Mouse (Mus musculus) lung, embryonic 14.5 days (tissue): ENCODE results near the gene Polr3h. TPM values are rescaled to one million over a fixed set of nuclear protein-coding genes. Genes with fewer than 3 reads are reported as not detected.

ENCODE experiments used
- ATAC-seq: fragments of 200-750 bp; cut with Nextera tagmentation; 2 replicates; pipeline ENCODE4 v1.8.0; 2017; ENCODE audit warnings: mild to moderate bottlenecking, moderate TSS enrichment, moderate library complexity; ENCODE audit not compliant: insufficient read depth
- DNase-seq: peaks from one replicate; pipeline ENCODE4 v3.0.0-alpha.2; 2015
- H3K27ac ChIP-seq: fragments of 300-500 bp; sonication (generic); 2 replicates; pipeline ENCODE4 v1.5.1; 2014; ENCODE audit warnings: low read depth, mild to moderate bottlenecking, moderate library complexity
- H3K27me3 ChIP-seq: fragments of 300-500 bp; sonication (generic); 2 replicates; pipeline ENCODE4 v1.6.1; 2014; ENCODE audit warnings: low read length, control low read depth; ENCODE audit not compliant: insufficient read depth
- H3K36me3 ChIP-seq: fragments of 300-500 bp; sonication (generic); 2 replicates; pipeline ENCODE4 v1.6.1; 2014; ENCODE audit warnings: control low read depth; ENCODE audit not compliant: insufficient read depth
- H3K4me1 ChIP-seq: fragments of 300-500 bp; sonication (generic); 2 replicates; pipeline ENCODE4 v1.6.1; 2014; ENCODE audit warnings: antibody characterized with exemption, control low read depth; ENCODE audit not compliant: insufficient read depth
- H3K4me2 ChIP-seq: fragments of 300-500 bp; sonication (generic); 2 replicates; pipeline ENCODE4 v1.6.1; 2014; ENCODE audit warnings: mild to moderate bottlenecking
- H3K4me3 ChIP-seq: fragments of 300-500 bp; sonication (generic); 2 replicates; pipeline ENCODE4 v1.5.1; 2014; ENCODE audit warnings: low read depth, low read length
- H3K9ac ChIP-seq: fragments of 300-500 bp; sonication (generic); 2 replicates; pipeline ENCODE4 v1.6.1; 2014
- H3K9me3 ChIP-seq: fragments of 300-500 bp; sonication (generic); 2 replicates; pipeline ENCODE4 v1.6.1; 2016; ENCODE audit warnings: low read depth, low read length, control low read depth
- CTCF ChIP-seq: IDR thresholded peaks from 2 replicates; pipeline ENCODE4 v1.5.1; 2016; ENCODE audit warnings: antibody characterized with exemption, low read depth
- WGBS: fragments of 180-500 bp; shearing (Covaris S2); extraction: QIAGEN DNeasy Blood & Tissue Kit; methylation state at CpG from one replicate; pipeline ENCODE4 v1.1.7; 2014; 5-methylcytosine and 5-hydroxymethylcytosine counted together
- polyA plus RNA-seq: library from polyadenylated mRNA; unstranded; fragments of >200 nt; fragmentation: Nextera tagmentation; extraction: Ambion mirVana; gene quantifications from 2 replicates; pipeline ENCODE4 v1.2.1, GENCODE M21; 2014

Polr3h gene
- polyA plus RNA-seq, 1 experiment from 2014 or later, result 74.4 TPM

DNA sequence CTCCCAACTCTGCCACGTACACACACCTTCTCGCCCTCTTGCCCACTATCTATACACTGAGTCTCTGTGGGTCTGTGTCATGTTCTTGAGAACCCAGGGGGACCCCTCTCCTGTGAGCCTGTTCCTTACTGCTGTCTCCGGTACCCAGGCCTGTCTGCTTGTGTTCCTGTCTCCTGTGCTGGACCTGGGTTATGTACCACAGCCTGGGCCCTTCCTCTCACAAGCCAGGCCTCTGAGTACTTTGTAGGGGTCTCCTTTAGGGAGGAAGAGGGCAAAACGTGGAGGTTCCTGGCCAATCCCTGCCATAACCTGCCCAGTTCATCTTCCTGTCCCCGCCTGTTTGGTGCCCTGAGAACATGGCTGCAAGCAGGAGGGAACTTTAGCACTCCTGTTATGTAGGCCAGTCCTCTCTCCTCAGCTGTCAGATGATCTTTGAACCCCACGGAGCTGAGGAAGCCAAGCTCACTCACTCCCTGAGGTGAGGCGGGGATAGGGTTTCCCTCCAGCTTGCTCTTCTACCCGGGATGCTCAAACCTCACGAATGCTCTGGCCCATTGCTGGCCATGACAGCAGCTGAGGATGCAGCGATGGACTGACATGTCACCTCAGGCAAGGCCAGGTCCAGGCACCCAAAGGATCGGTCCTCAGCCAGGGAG lies 23.6 kb upstream of the Polr3h start:
- no peak for ATAC-seq
- Histone ChIP-seq H3K4me3 (no peak overlapping the region), H3K4me1 (no peaks in the 10 kb centered on the region), H3K36me3 (peaks cover 19% of the 10 kb centered on the region; the same call in 1 of the 2 replicates), H3K9me3 (no peaks in the 10 kb centered on the region), H3K9ac (no peak overlapping the region), H3K27ac (no peak overlapping the region), H3K27me3 (no peaks in the 10 kb centered on the region), H3K4me2 (no peak overlapping the region)
- TF ChIP-seq CTCF, result no peak
- WGBS, result 66% methylated on average over 11 of the region's 11 CpGs
- no peak for DNase-seq

DNA sequence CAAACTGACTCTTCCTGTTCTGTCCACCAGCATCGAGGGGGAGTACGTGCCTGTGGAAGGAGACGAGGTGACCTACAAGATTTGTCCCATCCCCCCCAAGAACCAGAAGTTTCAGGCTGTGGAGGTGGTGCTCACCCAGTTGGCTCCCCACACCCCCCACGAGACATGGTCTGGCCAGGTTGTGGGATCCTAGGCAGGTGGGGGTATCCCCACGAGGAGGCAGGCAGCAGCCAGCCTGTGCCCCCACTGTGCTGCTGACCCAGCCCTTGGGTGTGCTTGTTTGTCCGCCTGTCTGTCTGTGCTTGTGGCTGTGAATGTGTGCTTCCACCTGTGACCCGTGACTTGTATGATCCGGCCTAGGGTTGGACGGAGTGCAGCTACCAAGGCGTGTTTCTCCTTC lies 23.0 kb upstream of the Polr3h start:
- Histone ChIP-seq H3K4me3 (no peak overlapping the region), H3K4me2 (no peak overlapping the region), H3K36me3 (peaks cover 14% of the 10 kb centered on the region; the same call in 1 of the 2 replicates), H3K27me3 (no peaks in the 10 kb centered on the region), H3K4me1 (no peaks in the 10 kb centered on the region), H3K9ac (no peak overlapping the region), H3K9me3 (no peaks in the 10 kb centered on the region), H3K27ac (no peak overlapping the region)
- TF ChIP-seq CTCF, result no peak
- ATAC-seq (no peak), DNase-seq (no peak)
- 72% methylated on average over 10 of the region's 10 CpGs for WGBS

DNA sequence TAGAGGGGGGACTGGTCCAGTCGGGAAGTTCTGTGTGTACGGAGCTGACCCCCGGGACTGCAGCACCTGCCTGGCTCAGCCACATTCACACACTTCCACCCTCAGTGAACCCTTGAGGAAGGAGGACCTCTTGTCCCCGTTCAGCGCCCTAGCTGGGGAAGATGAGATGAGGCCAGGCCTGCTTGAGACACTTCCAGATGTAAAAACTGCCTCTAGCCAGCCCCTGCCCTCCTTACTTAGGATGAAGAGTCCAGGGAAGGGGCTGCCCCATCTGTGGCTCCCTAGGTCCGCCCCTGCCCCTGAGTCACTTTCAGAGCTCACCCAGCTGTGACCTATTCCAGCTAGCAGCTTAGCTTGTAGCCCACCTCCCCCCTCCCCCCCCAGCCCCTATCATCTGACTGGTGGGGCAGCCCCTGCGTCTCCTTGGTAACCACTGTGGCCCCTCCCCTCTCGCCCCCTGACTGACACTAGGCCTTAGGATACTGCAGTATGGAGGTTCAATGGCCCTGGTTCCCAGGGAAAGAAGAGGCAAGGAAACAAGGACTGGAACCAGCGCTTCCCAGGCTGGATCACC lies 17.2 kb upstream of the Polr3h start:
- TF ChIP-seq CTCF, result no peak
- H3K4me1 ChIP-seq, result no peaks in the 10 kb centered on the region
- no peak overlapping the region for H3K27ac ChIP-seq
- ATAC-seq, result no peak
- DNase-seq, result no peak
- no peaks in the 10 kb centered on the region for H3K9me3 ChIP-seq
- H3K27me3 ChIP-seq, result no peaks in the 10 kb centered on the region
- no peak overlapping the region for H3K4me3 ChIP-seq
- no peaks in the 10 kb centered on the region for H3K36me3 ChIP-seq
- WGBS, result 16% methylated on average over 9 of the region's 9 CpGs
- no peak overlapping the region for H3K9ac ChIP-seq
- H3K4me2 ChIP-seq, result no peak overlapping the region

DNA sequence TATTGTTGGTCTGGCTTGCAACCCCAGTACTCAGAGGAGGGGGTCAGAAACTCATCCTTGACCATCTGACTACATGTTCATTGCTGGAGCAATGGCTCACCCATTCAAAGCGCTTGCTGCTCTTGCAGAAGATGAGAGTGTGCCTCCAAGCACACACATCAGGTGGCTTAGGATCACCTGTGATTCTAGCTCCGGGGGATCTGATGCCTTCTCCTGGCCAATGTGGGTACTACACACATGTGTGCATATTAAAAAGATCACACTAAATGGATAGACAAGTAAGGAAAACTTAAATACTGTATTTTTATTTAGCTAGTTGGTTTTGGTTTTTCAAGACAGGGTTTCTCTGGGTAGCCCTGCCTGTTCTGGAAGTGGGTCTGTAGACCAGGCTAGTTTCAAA lies 15.0 kb upstream of the Polr3h start:
- ATAC-seq, result no peak
- peaks cover 11% of the 10 kb centered on the region for H3K4me1 ChIP-seq
- 86% methylated on average over 2 of the region's 2 CpGs for WGBS

DNA sequence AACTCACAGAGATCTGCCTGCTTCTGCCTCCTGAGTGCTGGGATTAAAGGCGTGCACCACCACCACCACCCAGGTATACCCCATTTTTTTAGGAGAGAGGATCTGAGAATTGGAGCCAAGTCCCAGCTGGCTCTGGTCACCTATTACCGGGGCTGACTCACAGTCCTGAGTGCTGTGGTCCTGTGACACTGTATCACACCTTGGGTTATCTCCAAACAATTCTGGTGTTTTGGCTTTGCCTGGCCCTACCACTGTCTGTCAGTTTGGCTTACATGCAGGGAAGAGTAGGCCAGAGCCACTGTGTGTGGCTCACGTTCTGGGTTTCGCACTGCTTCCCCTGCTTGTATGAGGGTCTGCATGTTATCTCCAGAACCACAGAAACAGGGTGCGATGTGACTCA lies 14.2 kb upstream of the Polr3h start:
- Histone ChIP-seq H3K4me2 (no peak overlapping the region), H3K9me3 (no peaks in the 10 kb centered on the region), H3K36me3 (no peaks in the 10 kb centered on the region), H3K4me1 (peaks cover 12% of the 10 kb centered on the region), H3K4me3 (no peak overlapping the region), H3K27ac (no peak overlapping the region), H3K27me3 (no peaks in the 10 kb centered on the region), H3K9ac (no peak overlapping the region)
- WGBS, result 86% methylated on average over 5 of the region's 5 CpGs
- no peak for TF ChIP-seq CTCF
- DNase-seq, result no peak
- no peak for ATAC-seq

More for the DNA sequence above, 15.0 kb upstream of the Polr3h start:
- H3K4me2 ChIP-seq, result no peak overlapping the region
- no peak overlapping the region for H3K4me3 ChIP-seq
- no peaks in the 10 kb centered on the region for H3K9me3 ChIP-seq
- H3K27me3 ChIP-seq, result no peaks in the 10 kb centered on the region
- no peak for DNase-seq
- TF ChIP-seq CTCF, result no peak; the same call in 1 of the 2 replicates
- H3K9ac ChIP-seq, result no peak overlapping the region
- no peak overlapping the region for H3K27ac ChIP-seq
- H3K36me3 ChIP-seq, result no peaks in the 10 kb centered on the region

DNA sequence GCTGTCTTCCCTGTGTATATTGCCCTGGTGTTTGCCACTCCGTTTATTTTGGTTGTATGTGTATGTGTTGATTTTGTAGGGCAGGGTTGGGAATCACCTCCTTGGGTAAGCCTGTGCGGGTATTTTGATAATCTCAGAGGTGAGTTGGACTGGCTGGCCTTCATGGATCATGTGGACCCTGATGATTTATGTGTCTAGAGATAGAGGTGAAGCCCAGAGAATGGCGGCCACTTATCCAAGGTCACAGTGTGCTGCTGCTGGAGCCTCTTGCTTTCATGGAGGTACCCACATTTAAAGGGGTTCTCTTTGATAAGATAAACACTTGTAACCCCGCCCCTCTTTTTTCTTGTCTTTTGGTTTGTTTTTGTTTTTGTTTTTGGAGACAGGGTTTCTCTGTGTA lies 13.7 kb upstream of the Polr3h start:
- H3K27me3 ChIP-seq, result no peaks in the 10 kb centered on the region
- 69% methylated on average over 4 of the region's 4 CpGs for WGBS
- ATAC-seq (no peak), DNase-seq (no peak)
- H3K4me3 ChIP-seq, result no peak overlapping the region
- no peak overlapping the region for H3K9ac ChIP-seq
- H3K4me1 ChIP-seq, result peaks cover 12% of the 10 kb centered on the region
- no peaks in the 10 kb centered on the region for H3K9me3 ChIP-seq
- H3K36me3 ChIP-seq, result no peaks in the 10 kb centered on the region
- no peak overlapping the region for H3K27ac ChIP-seq
- TF ChIP-seq CTCF, result no peak
- no peak overlapping the region for H3K4me2 ChIP-seq

- no peaks in the 10 kb centered on the region for H3K36me3 ChIP-seq
- H3K4me1 ChIP-seq, result peaks cover 12% of the 10 kb centered on the region
- WGBS, result 85% methylated on average over 10 of the region's 10 CpGs
Measured at GRCm38 (mm10) chr15:81939157-81939715, 13.2 kb upstream of the Polr3h start.

More at GRCm38 (mm10) chr15:81939157-81939715, 13.2 kb upstream of the Polr3h start:
- no peak for TF ChIP-seq CTCF
- H3K9ac ChIP-seq, result no peak overlapping the region
- H3K27me3 ChIP-seq, result no peaks in the 10 kb centered on the region
- H3K4me2 ChIP-seq, result no peak overlapping the region
- no peaks in the 10 kb centered on the region for H3K9me3 ChIP-seq
- no peak for ATAC-seq
- H3K27ac ChIP-seq, result no peak overlapping the region
- no peak for DNase-seq
- no peak overlapping the region for H3K4me3 ChIP-seq
